Mouse (Mus musculus) lung, postnatal 25 days (tissue): ENCODE measurements at regions not wholly inside any gene's neighbourhood (a gene's known extent, or its start where the extent isn't known, plus 50 kb on each side); places are given as distances from the start of the nearest gene placed in this dataset.

Experiments
- DNase-seq: peaks from one replicate; pipeline ENCODE4 v3.0.0; 2022; ENCODE audit warnings: low spot score

DNA sequence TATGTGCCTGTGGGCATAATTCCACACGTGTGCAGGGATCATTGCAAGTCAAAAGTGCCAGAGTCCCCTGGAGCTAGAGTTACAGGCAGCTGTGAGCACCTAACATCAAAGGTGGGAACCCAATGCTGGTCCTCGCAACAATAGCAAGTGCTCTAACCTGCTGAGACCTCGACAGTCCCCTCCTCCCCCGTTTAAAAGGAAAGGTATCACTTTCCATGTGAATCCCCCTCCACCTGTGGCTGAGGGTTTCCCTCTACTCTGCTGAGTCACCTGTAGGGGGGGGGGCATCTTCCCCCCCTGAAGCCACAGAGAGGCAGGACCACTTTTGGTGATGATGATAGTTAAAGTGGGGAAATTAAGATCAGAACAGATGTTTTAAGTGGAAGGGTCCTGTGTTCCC is 133.4 kb upstream of the Foxn2 start:
- no peak for DNase-seq

DNA sequence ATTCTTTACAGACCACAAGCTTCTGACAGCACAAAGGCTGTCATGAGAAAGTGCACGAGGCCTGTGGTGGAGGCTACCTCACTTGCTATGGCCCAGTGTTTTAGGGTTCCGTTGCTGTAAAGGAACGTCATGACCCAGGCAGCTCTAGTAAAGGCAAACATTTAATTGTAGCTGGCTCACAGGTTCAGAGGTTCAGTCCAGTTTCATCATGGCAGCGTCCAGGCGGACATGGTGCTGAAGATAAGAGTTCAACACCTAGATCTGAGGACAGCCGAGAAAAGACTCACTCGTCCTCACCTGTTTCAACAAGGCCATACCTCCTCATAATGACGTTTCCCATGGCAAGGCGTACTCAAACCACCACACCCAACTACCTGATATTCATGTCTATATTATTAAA is 132.7 kb upstream of the Foxn2 start:
- DNase-seq = no peak

DNA sequence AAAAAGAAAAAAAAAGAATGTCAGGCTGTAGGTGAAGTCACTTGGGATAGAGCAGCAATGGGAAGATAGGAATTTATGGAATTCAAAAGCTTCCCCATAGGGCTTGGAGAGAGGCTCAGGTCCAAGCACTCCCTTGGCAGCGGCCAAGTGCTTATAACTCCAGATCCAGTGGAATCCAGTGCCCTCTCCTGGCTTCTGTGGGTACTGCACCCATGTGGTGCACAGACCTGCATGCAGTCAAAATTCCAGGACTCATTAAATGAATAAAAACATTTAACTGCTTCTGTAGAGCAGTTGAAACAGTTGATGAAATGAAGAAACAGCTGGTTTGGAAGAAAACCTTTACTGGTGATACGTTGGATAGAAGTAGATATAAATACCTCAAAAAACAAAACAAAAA is 127.6 kb upstream of the Foxn2 start:
- no peak for DNase-seq

DNA sequence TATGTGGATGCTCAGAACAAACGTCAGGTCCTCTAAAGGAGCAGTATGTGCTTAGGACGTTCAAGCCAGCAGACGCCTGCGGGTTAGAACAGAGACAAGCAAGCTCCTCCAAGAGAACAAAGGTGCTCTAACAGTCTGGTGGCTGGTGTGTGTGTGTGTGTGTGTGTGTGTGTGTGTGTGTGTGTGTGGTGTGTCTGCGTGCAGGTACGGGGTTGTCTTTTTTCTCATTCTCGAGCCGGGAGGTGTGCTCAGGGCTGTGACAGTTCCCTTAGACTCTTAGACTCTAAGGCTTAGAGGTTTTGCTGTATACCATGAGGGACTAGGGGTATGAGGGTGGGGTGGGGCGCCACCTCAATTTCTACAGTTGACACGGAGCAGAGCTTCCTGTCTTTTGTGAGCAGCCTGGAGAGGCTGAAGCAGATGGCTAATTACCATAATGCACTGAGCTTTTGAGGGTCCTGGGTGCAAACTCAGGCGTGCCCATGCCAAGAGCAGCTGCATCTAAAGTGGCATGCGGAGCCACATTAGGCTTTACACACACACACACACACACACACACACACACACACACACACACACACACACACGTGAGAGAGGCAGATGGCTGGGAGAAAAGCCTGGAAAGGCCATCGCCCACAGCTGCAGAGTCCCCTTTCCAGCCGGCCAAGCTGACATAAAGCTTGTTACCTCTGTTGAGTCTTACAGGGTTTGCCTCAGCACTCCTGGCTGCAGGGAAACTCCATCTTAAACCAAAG is 124.1 kb upstream of the Foxn2 start:
- no peak for DNase-seq

DNA sequence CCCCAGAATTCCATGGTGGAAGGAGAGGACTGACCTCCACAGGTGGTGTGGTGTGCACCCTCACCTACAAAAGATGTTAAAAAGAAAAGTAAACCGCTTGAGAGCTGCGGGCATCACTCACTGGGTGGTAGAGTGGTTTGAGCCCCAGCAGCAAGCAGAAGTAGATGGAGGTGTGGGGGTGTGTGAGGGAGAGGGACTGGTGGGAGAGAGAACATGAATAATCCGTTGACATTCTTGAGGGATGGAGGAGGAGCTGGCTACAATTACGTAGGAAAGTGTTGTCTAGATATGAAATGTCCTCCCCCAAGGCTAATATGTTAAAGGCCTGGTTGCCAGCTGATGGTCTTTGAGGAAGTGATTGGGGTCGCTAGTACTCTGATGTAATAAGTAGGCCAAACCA is 123.2 kb upstream of the Foxn2 start:
- DNase-seq = no peak

DNA sequence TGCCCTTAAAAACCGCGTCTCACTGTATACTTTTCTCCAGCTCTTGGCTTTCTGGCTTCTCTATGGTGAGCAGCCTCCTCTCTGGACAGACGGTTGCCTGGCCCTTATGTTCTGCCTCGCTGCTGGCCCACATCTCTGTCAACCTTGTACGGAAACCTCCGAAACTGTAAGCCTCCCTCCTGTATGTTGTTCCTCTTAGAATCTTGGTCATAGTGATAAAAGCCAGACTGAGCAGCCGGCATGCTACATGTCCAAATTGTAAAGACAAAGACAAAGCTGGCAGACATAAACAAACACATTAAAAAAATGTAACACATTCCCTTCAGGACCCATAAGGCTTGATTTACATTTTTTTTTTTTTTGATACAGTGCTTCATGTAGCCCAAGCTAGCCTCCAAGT is 122.7 kb upstream of the Foxn2 start:
- DNase-seq = no peak

DNA sequence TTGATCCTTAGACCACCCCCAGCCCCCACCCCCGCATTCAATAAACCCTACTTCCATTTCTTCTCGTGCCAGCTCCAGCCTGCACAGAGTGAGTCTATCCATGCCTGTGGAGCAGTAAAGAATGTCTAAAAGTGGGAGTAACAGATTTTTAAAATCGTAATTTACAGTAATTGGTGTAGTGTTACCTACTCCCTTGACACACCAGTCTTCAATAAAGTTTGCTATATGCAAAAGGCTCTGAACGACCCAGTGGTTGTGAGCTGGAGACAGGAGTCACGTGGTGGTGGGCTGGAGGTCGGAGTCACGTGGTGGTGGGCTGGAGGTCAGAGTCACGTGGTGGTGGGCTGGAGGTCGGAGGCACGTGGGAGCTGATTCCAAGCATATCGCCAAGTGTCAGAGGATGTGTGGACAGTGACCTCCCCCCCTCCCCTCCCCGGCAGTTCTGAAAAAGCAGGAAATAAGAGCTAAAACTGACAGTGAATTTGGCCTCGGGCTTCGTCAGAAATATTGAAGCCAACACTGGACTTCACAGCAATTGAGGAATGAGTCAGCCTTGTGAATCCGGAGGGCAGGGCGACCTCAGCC is 122.2 kb upstream of the Foxn2 start:
- DNase-seq = no peak

DNA sequence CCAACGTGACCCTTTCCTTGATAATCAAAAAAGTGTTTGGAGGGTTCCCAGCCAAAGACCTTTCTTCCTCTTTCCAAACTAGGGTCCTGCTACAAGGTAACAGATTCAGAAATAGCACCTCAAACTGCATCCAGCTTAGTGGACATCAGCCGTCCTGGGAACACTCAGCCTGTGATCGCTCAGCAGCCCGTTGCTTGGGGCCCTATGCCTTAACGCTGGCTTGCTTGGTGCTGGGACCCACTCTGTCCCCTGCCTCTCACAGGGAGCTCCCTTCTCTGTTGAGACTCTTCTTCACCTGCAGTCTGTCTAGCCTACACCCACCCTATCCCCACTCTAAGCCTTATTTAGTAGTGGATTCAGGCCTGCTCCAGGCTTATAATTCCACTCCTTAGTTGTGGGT is 121.6 kb upstream of the Foxn2 start:
- DNase-seq = no peak

DNA sequence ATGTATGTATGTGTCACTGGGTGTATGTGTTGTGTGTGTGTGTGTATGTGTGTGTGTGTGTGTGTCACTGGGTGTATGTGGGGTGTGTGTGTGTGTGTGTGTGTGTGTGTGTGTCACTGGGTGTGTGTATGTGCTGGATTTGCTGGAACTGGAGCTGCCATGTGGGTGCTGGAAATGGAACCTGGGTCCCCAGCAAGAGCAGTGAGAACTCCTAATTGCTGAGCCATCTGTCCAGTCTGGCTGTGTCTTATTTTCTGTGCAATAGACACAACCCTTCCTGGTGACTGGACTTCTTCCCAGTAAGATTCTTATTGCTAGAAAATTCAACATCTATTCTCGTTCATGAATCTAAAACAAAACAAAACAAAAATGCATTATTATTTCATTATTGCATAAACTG is 119.8 kb upstream of the Foxn2 start:
- no peak for DNase-seq

DNA sequence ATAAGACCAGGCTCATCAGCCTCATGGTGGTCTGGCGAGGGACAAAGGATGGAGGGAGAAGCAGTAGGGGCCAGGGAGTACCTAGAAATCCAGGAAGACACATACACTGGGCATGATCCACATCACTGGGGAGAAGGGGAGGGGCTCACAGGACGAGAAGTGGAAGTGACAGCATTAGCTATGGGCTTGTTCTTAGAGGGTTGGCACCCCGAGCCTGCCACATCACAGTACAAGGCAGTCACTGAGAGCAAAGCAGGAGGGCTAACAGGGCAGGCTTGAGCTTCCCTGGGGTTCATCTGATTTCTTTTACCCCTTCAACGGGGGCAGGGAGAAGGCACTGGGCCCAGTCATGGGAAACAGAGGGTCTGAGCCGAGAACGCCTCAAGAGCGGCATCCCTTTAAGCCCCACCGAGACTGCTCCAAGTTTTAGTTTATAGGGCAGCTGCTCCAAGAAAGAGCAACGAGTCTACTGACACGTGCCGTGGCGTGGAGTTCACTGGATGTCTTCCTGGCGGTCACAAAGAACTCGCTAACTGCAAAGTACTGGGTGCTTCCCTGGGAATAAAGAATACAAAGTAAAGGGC is 115.1 kb upstream of the Foxn2 start:
- DNase-seq = no peak

DNA sequence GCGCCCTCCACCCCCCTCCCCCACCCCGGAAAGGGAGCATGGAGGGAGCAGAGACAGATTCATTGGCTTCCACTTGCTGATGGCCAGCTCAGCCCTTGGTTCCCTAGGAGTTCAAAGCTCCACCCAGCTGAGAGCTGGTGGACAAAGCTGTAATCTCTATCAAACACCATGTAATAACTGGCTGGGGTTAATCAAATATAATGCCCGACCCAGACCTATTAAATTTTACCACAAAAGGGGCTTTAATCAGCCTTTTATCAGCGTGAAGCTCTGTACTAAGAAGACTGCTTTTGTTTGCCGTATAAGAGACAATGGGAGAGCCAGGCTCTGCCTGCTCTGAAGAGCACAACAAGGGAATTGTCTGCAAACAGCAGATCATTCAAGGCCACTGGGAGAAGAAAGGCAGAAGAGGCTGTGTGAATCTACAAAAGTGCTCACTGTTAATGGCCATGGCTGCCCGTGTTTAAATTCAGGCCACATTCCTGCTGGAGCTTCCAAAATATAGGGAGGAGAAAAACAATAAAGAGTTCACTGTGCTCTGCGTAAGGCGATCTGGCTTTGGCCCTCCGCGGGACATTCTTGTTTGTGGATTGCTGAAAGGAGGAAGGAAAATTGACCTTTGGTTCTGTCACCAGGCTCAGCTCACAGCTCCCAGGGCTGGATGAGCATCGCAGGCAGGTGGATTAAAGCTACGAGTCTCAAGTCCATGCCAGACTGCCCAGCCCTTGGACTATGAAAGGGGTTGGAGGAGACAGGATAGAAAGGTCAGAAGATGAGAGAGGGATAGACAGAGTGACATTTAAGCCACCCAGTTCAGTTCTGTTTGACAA is 114.4 kb upstream of the Foxn2 start:
- DNase-seq = no peak

DNA sequence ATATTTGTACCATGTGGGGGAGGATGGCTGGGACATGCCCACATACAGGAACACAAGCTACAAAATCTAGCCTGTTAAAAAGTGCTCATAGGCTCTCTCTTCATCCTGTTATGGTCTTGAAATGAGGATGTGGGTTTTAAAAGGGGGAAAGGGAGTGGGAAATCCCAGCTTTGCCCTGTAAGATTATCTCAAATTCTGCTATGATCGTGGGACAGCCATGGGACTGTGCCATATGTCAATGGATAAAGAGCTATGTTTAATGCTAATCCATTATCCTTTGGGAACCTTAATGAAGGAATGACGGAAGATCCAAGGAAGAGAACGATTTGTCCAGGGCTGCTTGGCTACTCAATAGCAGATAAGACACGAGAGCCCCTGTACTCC is 113.8 kb upstream of the Foxn2 start:
- DNase-seq = no peak

DNA sequence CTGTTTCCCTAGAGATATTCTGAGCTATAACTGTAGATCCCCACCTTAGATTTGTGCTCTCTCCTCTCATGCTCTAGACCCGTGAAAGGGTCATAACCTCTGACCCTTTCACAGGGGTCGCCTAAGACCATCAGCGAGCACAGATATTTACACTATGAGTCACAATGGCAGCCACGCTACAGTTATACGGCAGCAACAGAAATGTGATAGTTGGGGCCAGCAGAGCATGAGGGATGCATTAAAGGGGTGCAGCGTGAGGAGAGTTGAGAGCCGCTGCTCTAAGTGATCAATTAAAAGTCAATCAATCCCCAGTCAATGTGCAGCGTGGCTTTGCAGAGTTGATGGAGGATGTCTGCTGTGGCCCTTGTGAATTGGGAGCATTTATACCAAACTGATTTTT is 112.7 kb upstream of the Foxn2 start:
- no peak for DNase-seq

DNA sequence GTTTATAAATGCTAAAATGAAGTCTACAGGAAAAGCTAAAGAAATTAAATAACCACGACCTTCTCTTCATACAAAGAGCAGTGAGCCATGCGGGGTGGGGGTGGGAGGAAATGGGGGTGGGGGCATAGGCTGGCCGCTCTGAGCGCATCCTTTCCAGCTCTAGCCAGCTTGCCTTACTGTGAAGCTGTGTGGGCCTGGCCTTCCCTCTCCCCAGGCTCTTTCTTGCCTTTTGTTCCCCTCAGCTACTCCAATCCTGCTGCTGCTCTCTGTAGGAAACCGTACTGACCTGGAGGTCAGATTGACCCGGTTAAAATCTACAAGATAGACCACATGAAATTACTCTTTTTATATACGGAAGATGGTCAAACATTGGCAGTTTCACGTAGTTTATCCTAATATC is 111.7 kb upstream of the Foxn2 start:
- DNase-seq = no peak

DNA sequence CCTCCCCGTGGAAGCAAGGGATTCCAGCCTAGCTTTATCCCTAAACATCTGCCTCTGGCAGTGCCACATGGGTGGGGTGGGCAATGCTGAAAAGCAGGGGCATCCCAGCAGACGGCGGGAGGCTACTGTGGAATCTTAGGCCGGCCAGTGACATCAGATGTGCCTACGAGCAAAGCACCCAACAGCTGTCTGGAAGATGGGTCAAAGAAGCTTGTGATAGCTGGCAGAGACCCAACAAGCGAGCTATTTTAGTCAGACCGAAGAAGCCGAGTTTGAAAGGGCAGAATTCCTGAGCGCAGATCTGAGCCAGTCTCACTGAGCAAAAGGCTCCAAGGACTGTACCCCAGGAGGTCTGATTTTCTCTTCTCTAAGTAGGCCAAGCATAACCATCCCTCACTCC is 110.8 kb upstream of the Foxn2 start:
- DNase-seq = peak; percentile 69

DNA sequence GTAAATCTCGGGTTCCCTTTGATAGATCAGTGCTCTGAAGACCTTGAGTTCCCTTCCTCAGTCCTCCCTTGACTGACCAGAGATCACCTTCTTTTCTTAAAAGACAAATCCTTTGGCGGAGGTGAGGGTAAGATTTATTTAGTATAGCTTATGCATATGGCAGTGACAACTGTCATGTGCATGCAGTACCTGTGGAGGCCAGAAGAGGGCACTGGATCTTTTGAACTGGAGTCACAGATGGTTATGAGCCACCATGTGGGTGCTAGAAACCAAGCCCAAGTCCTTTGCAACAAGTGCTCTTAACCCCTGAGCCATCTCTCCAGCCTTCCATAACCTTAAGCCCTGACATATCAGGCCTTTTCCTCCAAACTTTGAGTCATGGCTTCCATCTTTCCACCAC is 110.4 kb upstream of the Foxn2 start:
- no peak for DNase-seq

DNA sequence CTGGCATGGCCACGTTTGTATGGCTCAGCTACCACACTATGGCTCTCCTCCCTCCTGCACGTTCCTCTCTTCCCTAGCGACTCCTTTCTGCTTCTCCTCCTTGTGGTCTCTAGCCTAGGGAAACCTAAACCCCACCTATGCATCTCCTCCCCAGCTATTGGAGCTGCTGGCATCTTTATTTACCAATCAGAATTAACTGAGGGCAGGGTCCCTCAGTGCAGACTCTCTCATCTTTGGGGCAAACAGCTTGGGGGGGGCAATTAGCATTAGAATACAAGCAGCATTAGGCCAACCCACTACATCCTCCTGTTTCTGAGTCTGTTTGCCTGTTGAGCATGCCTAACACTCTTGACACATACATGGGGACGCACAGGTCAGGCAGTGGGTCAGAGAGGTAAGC is 106.7 kb upstream of the Foxn2 start:
- no peak for DNase-seq

DNA sequence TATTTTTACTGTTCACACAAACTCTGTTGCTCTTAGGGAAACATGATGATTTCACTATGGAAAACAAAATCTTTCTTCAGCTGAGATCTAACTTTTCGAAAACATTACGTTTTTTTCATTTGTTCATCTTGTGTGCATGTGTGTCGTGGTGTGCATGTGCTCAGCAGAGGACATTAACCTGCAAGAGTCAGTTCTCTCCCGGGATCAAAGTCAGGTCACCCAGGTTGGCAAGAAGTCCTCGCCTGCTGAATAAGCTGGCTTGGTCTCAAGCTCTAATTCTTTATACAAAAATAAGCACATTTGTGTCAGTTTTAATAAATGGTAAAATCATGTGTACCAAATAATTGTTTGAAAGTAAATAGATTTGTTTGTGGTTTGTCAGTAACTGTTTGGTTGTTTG is 105.2 kb upstream of the Foxn2 start:
- DNase-seq = no peak

DNA sequence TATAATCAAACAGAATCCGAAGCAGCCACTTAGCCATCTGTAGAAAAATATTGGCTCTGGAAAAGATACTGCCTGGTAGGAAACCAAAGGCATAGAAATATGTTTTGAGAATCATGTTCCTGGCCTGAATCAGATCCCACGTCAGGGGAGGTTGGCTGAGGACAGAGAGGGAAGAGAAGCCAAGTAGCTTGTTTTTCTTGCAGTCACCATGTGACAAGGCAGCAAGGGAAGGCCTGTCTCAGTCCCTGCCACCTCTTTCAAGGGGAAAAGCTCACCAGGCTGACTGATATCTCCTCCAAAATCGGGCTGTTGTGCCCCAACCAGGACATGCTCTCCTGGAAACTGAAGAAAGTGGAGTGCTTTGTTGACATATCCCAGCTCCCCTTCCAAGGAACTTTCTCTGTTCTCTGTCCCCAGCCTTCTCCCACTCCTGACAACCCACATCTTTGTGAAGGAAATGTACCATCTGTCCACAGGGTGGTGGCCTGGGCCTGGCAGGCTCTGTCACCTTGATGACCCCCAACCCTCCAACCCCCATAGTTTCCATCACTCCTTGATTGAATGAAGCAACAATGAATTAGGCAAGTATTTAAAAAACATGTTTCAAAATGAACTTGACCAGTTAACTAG is 104.3 kb upstream of the Foxn2 start:
- peak; percentile 50 for DNase-seq

DNA sequence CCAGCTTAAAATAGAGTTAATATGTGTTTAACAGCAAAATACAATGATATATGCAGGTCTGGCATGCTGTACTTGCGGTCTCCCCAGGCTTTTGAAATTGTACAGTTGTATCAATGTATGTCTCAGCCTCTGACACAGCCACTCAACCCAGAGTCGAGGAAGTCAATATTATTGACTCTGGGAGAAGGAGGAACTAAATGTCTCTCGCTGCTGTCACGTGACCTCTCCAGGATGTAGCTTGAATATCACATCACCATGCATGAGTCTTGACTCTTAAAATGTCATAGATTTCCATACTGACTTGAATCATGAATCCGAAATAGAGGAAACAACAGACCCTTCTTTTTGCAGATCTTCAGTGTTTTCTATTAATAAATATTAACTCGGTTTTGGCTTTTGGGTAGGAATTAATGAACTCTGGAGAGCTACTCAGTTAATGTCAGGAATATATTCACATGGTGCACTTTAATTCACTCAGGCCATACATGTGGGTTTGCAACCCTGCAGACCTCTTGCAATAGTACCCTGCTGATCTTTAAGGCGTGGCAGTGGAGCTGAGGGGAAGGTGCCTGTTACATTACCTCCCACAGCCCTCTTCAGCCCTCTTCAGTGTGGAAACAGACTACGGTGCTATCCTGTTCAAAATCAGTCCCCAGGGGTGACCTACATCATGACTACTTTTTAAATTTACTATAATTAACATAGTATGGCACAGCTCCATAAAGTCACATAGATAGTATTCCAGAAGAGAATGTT is 102.7 kb upstream of the Foxn2 start:
- DNase-seq = peak; percentile 24

DNA sequence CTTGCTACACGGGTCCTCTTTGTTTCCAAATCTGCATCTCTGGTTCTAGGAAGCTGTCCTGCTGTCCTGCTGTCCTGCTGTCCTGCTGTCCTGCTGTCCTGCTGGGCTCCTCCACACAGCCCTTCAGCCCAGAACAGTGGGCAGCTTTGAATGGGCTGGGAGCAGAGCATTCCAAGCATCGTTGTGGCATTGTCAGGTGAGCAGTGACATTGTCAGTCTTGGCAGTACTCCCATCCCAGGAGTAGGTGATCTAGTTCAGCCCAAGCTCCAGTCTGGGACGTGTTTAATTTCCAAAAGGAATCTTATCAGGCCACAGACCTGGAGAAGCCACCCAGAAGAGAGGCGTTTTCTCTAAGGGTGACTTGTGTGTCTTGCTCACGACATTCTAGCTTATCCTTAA is 99.4 kb upstream of the Foxn2 start:
- DNase-seq = no peak

DNA sequence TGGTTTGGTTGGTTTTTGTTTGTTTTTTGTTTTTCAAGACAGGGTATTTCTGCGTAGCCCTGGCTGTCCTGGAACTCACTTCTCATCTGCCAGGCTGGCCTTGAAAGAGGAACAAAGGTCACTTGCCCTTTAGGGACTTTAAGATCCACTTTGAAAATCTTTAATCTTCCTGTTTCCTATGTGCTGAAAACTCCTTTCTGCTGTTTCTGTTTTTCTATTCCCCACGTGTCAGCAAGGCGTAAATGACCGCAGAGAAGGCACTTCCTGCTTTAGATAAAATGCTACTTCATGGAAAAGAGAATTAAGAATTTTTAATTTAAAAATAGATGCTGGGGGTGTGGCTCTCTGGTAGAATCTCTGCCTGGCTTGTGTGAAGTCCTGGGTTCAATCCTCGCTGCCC is 98.9 kb upstream of the Foxn2 start:
- no peak for DNase-seq
